In genomic region chr1:54640184-54640795, GRCm38 (mm10) we compare ENCODE assay signal across 11 mouse cellular contexts.
DNase-seq lines count a peak whose midpoint lies in the region; ATAC-seq lines count a peak whose summit lies in the region.
"Had no signal": no experiment of that assay in that cellular context is flagged by ENCODE, and none has a peak within 500 bp of the region (broad histone marks: within the 10 kb centered on the region; RNA-seq: fewer than 3 reads in every experiment).

No protein-coding gene starts in this region.

- no peaks in the 10 kb centered on the region for H3K36me3 ChIP-seq in forebrain, embryonic 13.5 days (ENCODE audit: poor library complexity, severe bottlenecking)
- H3K36me3 ChIP-seq in hindbrain, embryonic 15.5 days: no peaks in the 10 kb centered on the region
- H3K36me3 ChIP-seq in neural tube, embryonic 14.5 days (ENCODE audit: control insufficient read depth, insufficient read depth, low read length): no peaks in the 10 kb centered on the region
- H3K36me3 ChIP-seq: lung, embryonic 15.5 days had no signal

- peak; percentile 7 for DNase-seq in left cerebral cortex, adult 11 months (ENCODE audit: low spot score)
- DNase-seq in left cerebral cortex, adult 8-10 months (ENCODE audit: low spot score in 2 of 2): no peak
- DNase-seq in spleen, postnatal 4 days (ENCODE audit: low spot score in 2 of 2): no peak
- DNase-seq in cerebellum, adult 9-11 months: no peak
- DNase-seq: gastrocnemius, postnatal 25 days; thymus, adult 2 months had no signal

- peak overlapping the region; percentile 90 for H3K27ac ChIP-seq in forebrain, embryonic 13.5 days
- peak overlapping the region; percentile 66 for H3K27ac ChIP-seq in hindbrain, embryonic 15.5 days (replicated peaks)
- peak overlapping the region; percentile 4; the same call in 1 of the 2 replicates for H3K27ac ChIP-seq in neural tube, embryonic 14.5 days (ENCODE audit: low read depth, low read length)
- H3K27ac ChIP-seq: lung, embryonic 15.5 days had no signal

- ATAC-seq in forebrain, embryonic 13.5 days: peak; percentile 80
- no peak for ATAC-seq in hindbrain, embryonic 15.5 days (ENCODE audit: low FRiP score, low read depth)
- peak; percentile 75; the same call in 1 of the 2 replicates for ATAC-seq in neural tube, embryonic 14.5 days (ENCODE audit: low read depth)
- ATAC-seq: inflammation-experienced regulatory T-cells, adult 6 months had no signal

- no peaks in the 10 kb centered on the region for H3K9me3 ChIP-seq in forebrain, embryonic 13.5 days (replicated peaks)
- no peaks in the 10 kb centered on the region for H3K9me3 ChIP-seq in hindbrain, embryonic 15.5 days
- no peaks in the 10 kb centered on the region for H3K9me3 ChIP-seq in neural tube, embryonic 14.5 days (ENCODE audit: control insufficient read depth, low read length)
- H3K9me3 ChIP-seq: lung, embryonic 15.5 days had no signal

- no peaks in the 10 kb centered on the region for H3K27me3 ChIP-seq in forebrain, embryonic 13.5 days
- H3K27me3 ChIP-seq in hindbrain, embryonic 15.5 days: no peaks in the 10 kb centered on the region
- no peaks in the 10 kb centered on the region for H3K27me3 ChIP-seq in neural tube, embryonic 14.5 days (ENCODE audit: control insufficient read depth, insufficient read depth, low read length)
- H3K27me3 ChIP-seq: lung, embryonic 15.5 days had no signal

- WGBS in forebrain, embryonic 13.5 days: 14% methylated on average over 5 of the region's 5 CpGs
- WGBS in hindbrain, embryonic 15.5 days: 18% methylated on average over 5 of the region's 5 CpGs
- 31% methylated on average over 5 of the region's 5 CpGs for whole genome bisulfite sequencing in neural tube, embryonic 14.5 days

- H3K9ac ChIP-seq in forebrain, embryonic 13.5 days: 0 out of 2 replicates have a peak overlapping the region, but pooled peaks have one; percentile 21
- H3K9ac ChIP-seq in hindbrain, embryonic 15.5 days: no peak overlapping the region
- no peak overlapping the region for H3K9ac ChIP-seq in neural tube, embryonic 14.5 days (replicated peaks; ENCODE audit: low read depth, low read length)
- H3K9ac ChIP-seq: lung, embryonic 15.5 days had no signal

- no peak overlapping the region for H3K4me2 ChIP-seq in forebrain, embryonic 13.5 days
- H3K4me2 ChIP-seq in hindbrain, embryonic 15.5 days: no peak overlapping the region
- H3K4me2 ChIP-seq in neural tube, embryonic 14.5 days (ENCODE audit: low read depth, low read length): no peak overlapping the region
- H3K4me2 ChIP-seq: lung, embryonic 15.5 days had no signal

- peaks cover 15% of the 10 kb centered on the region for H3K4me1 ChIP-seq in forebrain, embryonic 13.5 days
- H3K4me1 ChIP-seq in hindbrain, embryonic 15.5 days (replicated peaks): peaks cover 10% of the 10 kb centered on the region
- H3K4me1 ChIP-seq in neural tube, embryonic 14.5 days (ENCODE audit: control insufficient read depth, insufficient read depth, low read length): no peaks in the 10 kb centered on the region
- H3K4me1 ChIP-seq: lung, embryonic 15.5 days had no signal

- H3K4me3 ChIP-seq in forebrain, embryonic 13.5 days: no peak overlapping the region
- no peak overlapping the region for H3K4me3 ChIP-seq in hindbrain, embryonic 15.5 days
- H3K4me3 ChIP-seq in neural tube, embryonic 14.5 days (ENCODE audit: low read depth, low read length): no peak overlapping the region
- H3K4me3 ChIP-seq: lung, embryonic 15.5 days had no signal

Comparison
In these comparisons a context has a peak if more than half of its experiments do, and no peak if none do; other contexts are left out.
1. H3K27ac ChIP-seq: peak in every context shown above with its lines; median percentile 90 in forebrain, embryonic 13.5 days; 66 in hindbrain, embryonic 15.5 days; 4 in neural tube, embryonic 14.5 days.